Mouse (Mus musculus) MEL (cell line): ENCODE measurements around the gene Slc41a3. TPM values are rescaled to one million over a fixed set of nuclear protein-coding genes. Genes with fewer than 3 reads are reported as not detected.

Experiments
- DNase-seq: peaks from one replicate; pipeline ENCODE4 v3.0.0; 2011; ENCODE audit warnings: low read depth, low spot score
- H3K27ac ChIP-seq: 2 replicates; pipeline ENCODE4 v1.5.1; 2012; ENCODE audit warnings: low read depth, mild to moderate bottlenecking, control low read depth, low read length, moderate library complexity; ENCODE audit not compliant: control insufficient read depth
- H3K27me3 ChIP-seq, 2 experiments: fragments of 150-350 bp in 1 of 2; sonication (generic) in 1 of 2; 2 replicates each; pipeline ENCODE4 v1.6.1; 2012; ENCODE audit warnings: low read length in 2 of 2, mild to moderate bottlenecking in 2 of 2, improper control_type of control experiment in 1 of 2, moderate library complexity in 1 of 2; ENCODE audit not compliant: insufficient read depth in 2 of 2, control insufficient read depth in 1 of 2
- H3K36me3 ChIP-seq, 2 experiments: 2 replicates each; pipeline ENCODE4 v1.6.1; 2012 to 2014; ENCODE audit warnings: low read length in 2 of 2, improper control_type of control experiment in 1 of 2, inconsistent platforms in 1 of 2, mild to moderate bottlenecking in 1 of 2; ENCODE audit not compliant: insufficient read depth in 2 of 2, control insufficient read depth in 1 of 2
- H3K4me1 ChIP-seq, 2 experiments: fragments of 150-350 bp in 1 of 2; sonication (generic) in 1 of 2; 2 replicates each; pipeline ENCODE4 v1.6.1; 2012; ENCODE audit warnings: low read length in 2 of 2, improper control_type of control experiment in 1 of 2, mild to moderate bottlenecking in 1 of 2; ENCODE audit not compliant: insufficient read depth in 2 of 2, control insufficient read depth in 1 of 2
- H3K4me3 ChIP-seq, 2 experiments: fragments of 150-350 bp in 1 of 2; sonication (generic) in 1 of 2; 2 replicates each; pipeline ENCODE4 v1.5.1; 2012; ENCODE audit warnings: low read depth in 2 of 2, low read length in 2 of 2, mild to moderate bottlenecking in 2 of 2, moderate library complexity in 2 of 2, control low read depth in 1 of 2, improper control_type of control experiment in 1 of 2; ENCODE audit not compliant: control insufficient read depth in 1 of 2, insufficient read depth in 1 of 2
- H3K79me2 ChIP-seq: 2 replicates; pipeline ENCODE4 v1.6.1; 2012; ENCODE audit warnings: mild to moderate bottlenecking, low read length, moderate library complexity; ENCODE audit not compliant: control insufficient read depth, poor library complexity, insufficient read depth
- H3K9ac ChIP-seq: 2 replicates; pipeline ENCODE4 v1.6.1; 2012; ENCODE audit warnings: low read depth, mild to moderate bottlenecking, control low read depth, low read length, moderate library complexity; ENCODE audit not compliant: control insufficient read depth, poor library complexity, severe bottlenecking
- H3K9me3 ChIP-seq: fragments of 150-350 bp; sonication (generic); replicated peaks from 2 replicates; pipeline ENCODE4 v1.6.1; 2012; ENCODE audit warnings: mild to moderate bottlenecking, low read length, improper control_type of control experiment, moderate library complexity; ENCODE audit not compliant: insufficient read depth
- BHLHE40 ChIP-seq: IDR thresholded peaks from 2 replicates; pipeline ENCODE4 v1.6.1; 2012; ENCODE audit warnings: low read depth, mild to moderate bottlenecking, inconsistent platforms, low read length, improper control_type of control experiment, borderline replicate concordance
- CHD1 ChIP-seq: IDR thresholded peaks from 2 replicates; pipeline ENCODE4 v1.6.1; 2012; ENCODE audit warnings: low read depth, mild to moderate bottlenecking, inconsistent platforms, low read length, improper control_type of control experiment
- CHD2 ChIP-seq: IDR thresholded peaks from 2 replicates; pipeline ENCODE4 v1.6.1; 2011; ENCODE audit warnings: low read length, improper control_type of control experiment
- CTCF ChIP-seq, 3 experiments: IDR thresholded peaks in 2 of 3; conservative IDR thresholded peaks in 1 of 3; 2 replicates each; pipeline ENCODE4 v1.5.1; 2011 to 2012; ENCODE audit warnings: low read length in 3 of 3, low read depth in 2 of 3, mild to moderate bottlenecking in 2 of 3, improper control_type of control experiment in 1 of 3, inconsistent platforms in 1 of 3, mixed read lengths in 1 of 3, moderate library complexity in 1 of 3; ENCODE audit not compliant: control insufficient read depth in 1 of 3, insufficient read depth in 1 of 3, poor library complexity in 1 of 3, severe bottlenecking in 1 of 3
- E2F4 ChIP-seq: IDR thresholded peaks from 2 replicates; pipeline ENCODE4 v1.6.1; 2011; ENCODE audit warnings: low read depth, low read length, improper control_type of control experiment, borderline replicate concordance
- ELF1 ChIP-seq: IDR thresholded peaks from 2 replicates; pipeline ENCODE4 v1.6.1; 2014; ENCODE audit warnings: low read depth, mild to moderate bottlenecking, inconsistent platforms, low read length, improper control_type of control experiment, moderate library complexity
- EP300 ChIP-seq, 2 experiments: IDR thresholded peaks; 2 replicates each; pipeline ENCODE4 v1.6.1; 2011; ENCODE audit warnings: improper control_type of control experiment in 2 of 2, low read length in 2 of 2, low read depth in 1 of 2, mild to moderate bottlenecking in 1 of 2
- ETS1 ChIP-seq: IDR thresholded peaks from 2 replicates; pipeline ENCODE4 v1.6.1; 2012; ENCODE audit warnings: low read depth, mild to moderate bottlenecking, inconsistent platforms, low read length, improper control_type of control experiment, moderate library complexity
- GATA1 ChIP-seq: IDR thresholded peaks from 2 replicates; pipeline ENCODE4 v1.6.1; 2011; ENCODE audit warnings: low read depth, low read length, improper control_type of control experiment
- HCFC1 ChIP-seq: IDR thresholded peaks from 2 replicates; pipeline ENCODE4 v1.6.1; 2012; ENCODE audit warnings: low read depth, mild to moderate bottlenecking, inconsistent platforms, low read length, improper control_type of control experiment, moderate library complexity
- MAFK ChIP-seq: IDR thresholded peaks from 2 replicates; pipeline ENCODE4 v1.6.1; 2011; ENCODE audit warnings: low read depth, mild to moderate bottlenecking, low read length, improper control_type of control experiment, borderline replicate concordance
- MAX ChIP-seq: IDR thresholded peaks from 2 replicates; pipeline ENCODE4 v1.6.1; 2011; ENCODE audit warnings: low read length, improper control_type of control experiment
- MYB ChIP-seq: IDR thresholded peaks from 2 replicates; pipeline ENCODE4 v1.6.1; 2011; ENCODE audit warnings: mild to moderate bottlenecking, low read depth, low read length, improper control_type of control experiment
- MYC ChIP-seq: IDR thresholded peaks from 2 replicates; pipeline ENCODE4 v1.6.1; 2011; ENCODE audit warnings: low read depth, mild to moderate bottlenecking, low read length, improper control_type of control experiment, moderate library complexity
- NELFE ChIP-seq: IDR thresholded peaks from 2 replicates; pipeline ENCODE4 v1.6.1; 2011; ENCODE audit warnings: low read depth, low read length, improper control_type of control experiment
- NRF1 ChIP-seq: IDR thresholded peaks from 2 replicates; pipeline ENCODE4 v1.6.1; 2014; ENCODE audit warnings: low read depth, mild to moderate bottlenecking, inconsistent platforms, low read length, improper control_type of control experiment, moderate library complexity; ENCODE audit not compliant: poor library complexity, insufficient read depth, severe bottlenecking
- POLR2A ChIP-seq, 2 experiments: IDR thresholded peaks; 2 replicates each; pipeline ENCODE4 v1.6.1; 2011 to 2012; ENCODE audit warnings: low read length in 2 of 2, mild to moderate bottlenecking in 2 of 2, control low read depth in 1 of 2, improper control_type of control experiment in 1 of 2, low read depth in 1 of 2, moderate library complexity in 1 of 2; ENCODE audit not compliant: control insufficient read depth in 1 of 2, insufficient read depth in 1 of 2, poor library complexity in 1 of 2
- POLR2AphosphoS2 ChIP-seq: IDR thresholded peaks from 2 replicates; pipeline ENCODE4 v1.6.1; 2011; ENCODE audit warnings: low read length, improper control_type of control experiment
- POLR2AphosphoS5 ChIP-seq: IDR thresholded peaks from 2 replicates; pipeline ENCODE4 v1.6.1; 2012; ENCODE audit warnings: low read depth, borderline replicate concordance, mild to moderate bottlenecking, inconsistent platforms, low read length, moderate library complexity, mixed read lengths
- RAD21 ChIP-seq: IDR thresholded peaks from 2 replicates; pipeline ENCODE4 v1.6.1; 2011; ENCODE audit warnings: mild to moderate bottlenecking, low read depth, low read length, improper control_type of control experiment
- RCOR1 ChIP-seq: IDR thresholded peaks from 2 replicates; pipeline ENCODE4 v1.6.1; 2012; ENCODE audit warnings: low read depth, mild to moderate bottlenecking, inconsistent platforms, low read length, improper control_type of control experiment
- SIN3A ChIP-seq: IDR thresholded peaks from 2 replicates; pipeline ENCODE4 v1.6.1; 2012; ENCODE audit warnings: low read length, improper control_type of control experiment, inconsistent platforms
- SMC3 ChIP-seq: IDR thresholded peaks from 2 replicates; pipeline ENCODE4 v1.6.1; 2011; ENCODE audit warnings: low read depth, low read length, improper control_type of control experiment
- TAL1 ChIP-seq: IDR thresholded peaks from 2 replicates; pipeline ENCODE4 v1.6.1; 2012; ENCODE audit warnings: mild to moderate bottlenecking, inconsistent platforms, low read length, moderate library complexity, mixed read lengths
- TBP ChIP-seq: IDR thresholded peaks from 2 replicates; pipeline ENCODE4 v1.8.0; 2011; ENCODE audit warnings: low read depth, low read length, improper control_type of control experiment
- TCF12 ChIP-seq: IDR thresholded peaks from 2 replicates; pipeline ENCODE4 v1.6.1; 2014; ENCODE audit warnings: low read depth, mild to moderate bottlenecking, inconsistent platforms, low read length, improper control_type of control experiment, moderate library complexity
- UBTF ChIP-seq: IDR thresholded peaks from 2 replicates; pipeline ENCODE4 v1.6.1; 2012; ENCODE audit warnings: low read depth, mild to moderate bottlenecking, inconsistent platforms, low read length, improper control_type of control experiment, moderate library complexity, borderline replicate concordance; ENCODE audit not compliant: insufficient read depth
- USF1 ChIP-seq: IDR thresholded peaks from 2 replicates; pipeline ENCODE4 v1.6.1; 2014; ENCODE audit warnings: low read depth, mild to moderate bottlenecking, inconsistent platforms, low read length, improper control_type of control experiment, moderate library complexity
- USF2 ChIP-seq, 2 experiments: IDR thresholded peaks; 2 replicates each; pipeline ENCODE4 v1.6.1; 2011 to 2012; ENCODE audit warnings: improper control_type of control experiment in 2 of 2, low read length in 2 of 2, borderline replicate concordance in 1 of 2, inconsistent platforms in 1 of 2, low read depth in 1 of 2, mild to moderate bottlenecking in 1 of 2; ENCODE audit not compliant: insufficient read depth in 1 of 2
- ZC3H11A ChIP-seq: IDR thresholded peaks from 2 replicates; pipeline ENCODE4 v1.6.1; 2012; ENCODE audit warnings: low read depth, mild to moderate bottlenecking, inconsistent platforms, low read length, improper control_type of control experiment
- ZNF384 ChIP-seq: IDR thresholded peaks from 2 replicates; pipeline ENCODE4 v1.6.1; 2012; ENCODE audit warnings: low read depth, mild to moderate bottlenecking, inconsistent platforms, low read length, improper control_type of control experiment
- polyA plus RNA-seq, 2 experiments: library from polyadenylated mRNA; stranded (reverse) in 1 of 2; unstranded in 1 of 2; fragments of >175 nt in 1 of 2; fragments of >200 nt in 1 of 2; gene quantifications; 2 replicates each; pipeline versions ENCODE4 v1.2.1 to v1.2.4; 2012; ENCODE audit warnings: low replicate concordance in 2 of 2, low read depth in 1 of 2; ENCODE audit not compliant: insufficient read length in 2 of 2, insufficient read depth in 1 of 2, missing spikeins in 1 of 2
- total RNA-seq: library from RNA; depleted of rRNA; stranded (reverse); fragments of 300-350 nt; gene quantifications from 2 replicates; pipeline ENCODE4 v1.2.3, GENCODE M21; 2012

Slc41a3 gene
- total and polyA plus RNA-seq, 3 experiments: 65.8 to 70.4 TPM; not detected in 1

GRCm38 (mm10) chr6:90618821-90619636 is 14.5 kb downstream of the Slc41a3 start:
- Histone ChIP-seq H3K9me3 (no peaks in the 10 kb centered on the region), H3K9ac (peak overlapping the region; percentile 92), H3K36me3 (peaks cover 0 to 25% of the 10 kb centered on the region in 2 experiments; a peak in 2 of 4 replicates), H3K4me1 (peaks cover 11 to 45% of the 10 kb centered on the region in 2 experiments; a peak in 3 of 4 replicates), H3K27ac (peak overlapping the region; percentile 97), H3K27me3 (no peaks in the 10 kb centered on the region), H3K4me3 (peak overlapping the region; percentile 59 to 61), H3K79me2 (peaks cover 59% of the 10 kb centered on the region)
- TF ChIP-seq USF2 (IDR thresholded peaks at IDR 0.05; ENCODE audit: borderline replicate concordance in 1 of 2, insufficient read depth in 1 of 2, low read depth in 1 of 2, low read length in 2 of 2) (no peak), E2F4 (no peak), SMC3 (no peak), POLR2AphosphoS2 (0 out of 2 replicates have a peak, but pooled peaks have one; percentile 32), TAL1 (no peak), TCF12 (no peak), RCOR1 (no peak), POLR2A (IDR thresholded peaks at IDR 0.05; ENCODE audit: control insufficient read depth in 1 of 2, insufficient read depth in 1 of 2, low read depth in 1 of 2, low read length in 2 of 2, poor library complexity in 1 of 2) (peak; percentile 57 to 73), EP300 (IDR thresholded peaks at IDR 0.05; ENCODE audit: low read depth in 1 of 2, low read length in 2 of 2) (no peak), RAD21 (no peak), CTCF (IDR thresholded peaks at IDR 0.05 in 2 of 3, conservative IDR thresholded peaks at IDR 0.05 in 1 of 3; ENCODE audit: control insufficient read depth in 1 of 3, insufficient read depth in 1 of 3, low read depth in 2 of 3, low read length in 3 of 3, poor library complexity in 1 of 3, severe bottlenecking in 1 of 3) (no peak), UBTF (no peak), CHD2 (no peak), MAX (peak; percentile 64), SIN3A (peak; percentile 11; the same call in 1 of the 2 replicates), ETS1 (no peak), MAFK (no peak), ELF1 (0 out of 2 replicates have a peak, but pooled peaks have one; percentile 26), NELFE (peak; percentile 23), ZNF384 (no peak), NRF1 (no peak), BHLHE40 (peak; percentile 55; the same call in 1 of the 2 replicates), MYB (no peak), HCFC1 (no peak), TBP (peak; percentile 75), POLR2AphosphoS5 (no peak), ZC3H11A (no peak), GATA1 (no peak), CHD1 (no peak; the same call in 1 of the 2 replicates), MYC (no peak), USF1 (peak; percentile 47; the same call in 1 of the 2 replicates)
- peak; percentile 86 for DNase-seq
